Mouse (Mus musculus): ENCODE measurements around the gene Six4.
A peak's percentile ranks its signal among the peaks of the same experiment; 100 is the strongest.
"Not testable (repeated sequence)": the region's sequence is repeated elsewhere in the genome, so short reads cannot be mapped to it uniquely, and the experiment has no call there.

Gene Six4

GRCm38 (mm10) chr12:73088911-73089310, 24.3 kb downstream of the Six4 start:
- no peak for DNase-seq (ENCODE audit: inconsistent age in 2 of 2, low spot score in 1 of 2)

DNA sequence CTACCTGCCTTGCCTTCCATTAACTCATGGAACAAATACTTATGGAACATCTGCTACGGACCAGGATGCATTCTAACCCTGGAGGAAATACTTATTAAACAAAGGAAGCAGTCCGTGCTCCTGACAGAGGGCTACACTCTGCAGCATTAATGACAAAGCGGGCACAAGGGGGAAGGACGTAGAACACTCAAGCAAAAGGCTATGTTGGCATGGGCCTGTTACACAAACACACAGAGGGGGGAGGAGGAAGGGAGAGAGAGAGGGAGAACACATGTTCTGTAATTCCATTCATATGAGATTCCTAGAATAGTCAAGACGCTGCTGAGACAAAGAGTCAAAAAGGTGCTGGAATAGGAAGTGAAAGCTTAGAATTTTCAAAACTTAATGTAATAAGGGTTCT, 24.8 kb downstream of the Six4 start:
- no peak for DNase-seq (ENCODE audit: inconsistent age in 2 of 2, low spot score in 1 of 2)

- no peak for DNase-seq (ENCODE audit: inconsistent age in 2 of 2, low spot score in 1 of 2)
Observed at GRCm38 (mm10) chr12:73087086-73087485, 26.2 kb downstream of the Six4 start.

- no peak for DNase-seq (ENCODE audit: inconsistent age in 2 of 2, low spot score in 1 of 2)
Observed at GRCm38 (mm10) chr12:73085739-73086630, 27.3 kb downstream of the Six4 start.

- DNase-seq (ENCODE audit: inconsistent age in 2 of 2, low spot score in 1 of 2): no peak
Observed at GRCm38 (mm10) chr12:73083773-73084172, 29.5 kb downstream of the Six4 start.

DNA sequence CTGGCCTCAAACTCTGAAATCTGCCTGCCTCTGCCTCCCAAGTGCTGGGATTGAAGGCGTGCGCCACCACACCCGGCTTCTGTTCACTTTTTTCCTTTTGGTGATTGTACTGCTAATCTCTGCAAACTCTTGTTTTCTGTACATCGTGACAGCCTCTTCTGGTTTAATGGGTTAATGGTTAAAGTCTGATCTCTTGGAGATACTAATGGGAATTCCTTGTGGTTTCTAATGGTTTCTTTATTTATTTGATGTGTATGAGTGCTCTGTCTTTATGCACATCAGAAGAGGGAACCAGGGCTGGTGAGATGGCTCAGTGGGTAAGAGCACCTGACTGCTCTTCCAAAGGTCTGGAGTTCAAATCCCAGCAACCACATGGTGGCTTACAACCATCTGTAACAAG, 31.4 kb downstream of the Six4 start:
- DNase-seq (ENCODE audit: inconsistent age in 2 of 2, low spot score in 1 of 2): not testable (repeated sequence)

- peak in 1 of 2 experiments; percentile 18 for DNase-seq (ENCODE audit: inconsistent age in 2 of 2, low spot score in 1 of 2)
Observed at GRCm38 (mm10) chr12:73060805-73061410, 52.3 kb downstream of the Six4 start.

DNA sequence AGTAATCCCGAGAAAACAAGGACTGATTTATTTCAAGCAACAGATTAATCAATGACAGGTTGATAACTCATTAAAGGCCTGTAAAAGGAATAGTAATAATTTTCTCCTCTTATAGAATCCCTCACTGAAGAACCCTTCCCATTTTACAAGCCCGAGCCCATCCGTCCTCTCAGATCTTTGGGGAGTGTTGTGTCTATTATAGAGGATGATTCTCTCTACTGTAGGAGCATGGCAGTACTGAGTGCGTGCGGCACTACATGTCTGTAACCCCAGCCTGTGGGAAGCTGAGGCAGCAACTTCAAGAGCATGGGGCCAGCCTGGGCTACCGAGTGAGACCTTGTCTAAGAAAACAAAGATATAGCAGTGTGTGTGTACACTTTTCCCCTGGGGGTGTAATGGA, 55.8 kb downstream of the Six4 start:
- DNase-seq (ENCODE audit: inconsistent age in 2 of 2, low spot score in 1 of 2): no peak

- no peak for DNase-seq (ENCODE audit: inconsistent age in 2 of 2, low spot score in 1 of 2)
Observed at GRCm38 (mm10) chr12:73055451-73055850, 57.8 kb downstream of the Six4 start.

DNA sequence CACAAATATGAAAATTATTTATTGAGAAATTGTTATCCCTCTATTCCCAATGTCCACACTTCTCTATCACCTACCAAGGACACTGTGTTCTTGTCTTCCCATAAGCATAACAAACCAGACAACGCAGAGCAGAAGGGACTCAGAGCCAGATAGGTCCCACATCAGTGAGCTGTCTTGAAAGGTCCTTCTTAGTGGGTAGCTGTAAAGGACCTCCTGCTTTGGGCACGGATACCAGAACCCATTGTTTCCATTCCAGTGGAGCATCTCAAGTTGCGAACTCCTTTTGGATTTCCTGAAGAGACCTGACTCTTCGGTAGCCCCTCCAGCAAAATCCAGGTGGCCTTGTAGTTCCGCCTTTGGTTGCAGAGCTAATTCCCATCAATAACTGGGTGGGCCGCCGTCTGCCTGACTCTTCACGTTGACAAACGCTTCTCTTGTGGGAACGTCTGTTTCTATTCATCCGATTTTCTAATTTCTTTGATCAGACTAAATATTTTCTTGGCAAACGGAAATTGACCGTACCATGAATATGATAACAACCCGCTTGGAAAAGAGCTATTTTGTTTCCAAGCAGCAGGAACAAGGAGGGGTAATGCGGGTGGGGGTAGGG, 58.6 kb downstream of the Six4 start:
- no peak for DNase-seq (ENCODE audit: inconsistent age in 2 of 2, low spot score in 1 of 2)

DNA sequence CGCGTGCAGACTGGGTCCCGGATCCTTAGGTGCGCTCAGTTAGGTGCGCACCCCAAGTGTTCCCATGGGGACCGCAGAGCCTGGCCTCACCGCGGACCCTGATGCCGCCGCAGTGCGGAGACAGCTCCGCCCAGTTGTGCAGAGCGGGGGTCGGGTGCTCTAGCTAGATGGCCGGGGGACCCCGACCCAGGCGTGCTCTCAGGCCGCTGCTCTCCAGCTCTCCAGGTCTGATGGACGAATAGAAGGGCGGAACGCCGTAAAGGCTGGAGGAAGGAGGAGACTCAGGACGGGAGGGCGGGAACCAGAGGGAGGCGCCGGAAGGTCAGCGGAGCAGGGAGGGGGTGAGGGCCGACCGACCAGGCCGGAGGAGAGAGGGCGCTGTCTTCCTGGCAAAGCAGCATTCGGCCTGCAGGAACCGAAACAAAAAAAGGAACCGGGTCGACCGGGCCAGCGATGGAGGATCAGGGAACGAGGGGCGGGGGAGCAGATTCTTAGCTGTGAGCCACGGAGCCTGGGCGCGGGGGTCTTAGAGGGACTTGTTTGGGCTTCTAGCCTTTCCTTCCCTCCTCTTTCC, 59.5 kb downstream of the Six4 start, which contains the start of gene Six1:
Gene Six1, minus strand, starts transcription at position 220 of the 574 bp plus-strand sequence.
- DNase-seq (ENCODE audit: inconsistent age in 2 of 2, low spot score in 1 of 2): peak; percentile 80 to 92

- DNase-seq (ENCODE audit: inconsistent age in 2 of 2, low spot score in 1 of 2): peak; percentile 12 to 65
Observed at GRCm38 (mm10) chr12:73052651-73053591, 60.3 kb downstream of the Six4 start.

DNA sequence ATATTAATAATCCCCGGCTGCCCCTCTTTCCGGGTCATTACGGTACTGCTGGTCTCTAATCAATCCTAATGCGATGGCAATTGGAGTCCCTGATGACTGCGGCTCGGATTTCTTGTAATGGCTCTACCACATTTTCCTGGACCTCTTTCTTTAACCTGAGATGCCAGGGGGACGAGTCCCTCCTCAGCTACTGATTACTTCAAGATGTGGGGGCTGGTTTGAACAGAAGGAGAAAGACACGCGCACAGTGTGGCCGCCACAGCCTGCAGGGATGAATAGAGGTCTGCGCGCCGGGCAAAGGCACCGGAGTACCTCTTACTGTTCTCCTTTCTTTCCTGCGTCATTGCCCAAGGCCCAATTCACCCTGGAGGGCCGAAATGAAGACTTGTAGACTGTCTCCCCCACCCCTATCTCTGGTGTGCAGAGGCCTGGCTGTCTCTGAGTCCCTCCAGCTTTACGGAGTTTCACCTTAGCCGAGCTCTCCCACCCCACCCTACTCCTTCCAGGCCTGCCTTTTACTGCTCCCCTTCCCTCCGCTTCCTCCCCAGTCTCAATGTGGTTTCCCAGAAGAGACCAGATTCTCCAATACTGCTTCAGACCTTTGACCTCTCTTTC, 61.1 kb downstream of the Six4 start:
- DNase-seq (ENCODE audit: inconsistent age in 2 of 2, low spot score in 1 of 2): no peak

- DNase-seq (ENCODE audit: inconsistent age in 2 of 2, low spot score in 1 of 2): no peak
Observed at GRCm38 (mm10) chr12:73050811-73051580, 62.3 kb downstream of the Six4 start.

DNA sequence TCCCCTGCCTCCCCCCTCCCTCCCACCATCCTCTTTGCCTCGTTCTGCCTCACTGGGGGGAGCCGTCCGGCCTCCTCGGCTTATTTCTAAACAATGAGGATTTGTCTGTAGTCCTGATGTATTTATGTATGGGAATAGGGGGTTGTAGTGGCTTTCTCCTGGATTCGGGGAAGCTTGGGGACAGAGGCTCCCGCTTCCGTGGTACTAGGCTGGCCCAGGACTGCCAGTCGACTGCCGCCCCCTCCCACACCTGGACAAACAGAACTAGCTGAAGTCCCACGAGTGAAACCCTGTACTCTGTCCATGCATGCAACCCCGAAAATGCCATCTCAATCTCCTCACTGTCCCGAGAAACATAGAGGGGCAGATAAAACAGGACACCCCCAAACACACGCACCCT, 63.0 kb downstream of the Six4 start:
- no peak for DNase-seq (ENCODE audit: inconsistent age in 2 of 2, low spot score in 1 of 2)
